Mouse (Mus musculus) testis, adult 2 months (tissue): ENCODE measurements around the gene Henmt1.

Experiments used
- CTCF ChIP-seq: fragments of 200-500 bp; IDR thresholded peaks from 2 replicates; pipeline ENCODE4 v1.5.1; 2012; ENCODE audit warnings: low read depth, mild to moderate bottlenecking, inconsistent platforms, low read length, moderate library complexity; ENCODE audit not compliant: control insufficient read depth, insufficient read depth, insufficient replicate concordance
- POLR2A ChIP-seq: fragments of 200-500 bp; IDR thresholded peaks from 2 replicates; pipeline ENCODE4 v1.6.1; 2012; ENCODE audit warnings: low read depth, mild to moderate bottlenecking, inconsistent platforms, low read length, moderate library complexity; ENCODE audit not compliant: control insufficient read depth

DNA sequence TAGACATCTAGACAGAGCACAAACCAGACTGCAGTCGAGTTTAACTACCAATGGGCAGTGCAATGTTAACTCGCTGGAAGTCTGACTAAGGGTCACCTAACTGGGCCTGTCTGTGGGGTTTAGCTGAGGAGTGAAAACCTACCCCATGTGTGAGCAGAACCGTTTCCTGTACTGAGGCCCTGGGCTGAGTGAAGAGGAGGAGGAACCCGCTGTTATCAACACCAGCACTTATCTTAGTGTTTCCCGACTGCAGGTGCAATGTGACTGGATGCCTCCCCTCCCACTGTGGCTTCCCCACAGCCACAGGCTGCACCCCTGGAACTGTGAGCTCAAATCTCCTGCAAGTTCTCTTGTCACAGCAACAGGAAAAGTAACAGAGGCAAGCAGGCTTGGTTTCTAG, 44.3 kb downstream of the Henmt1 start:
- no peak for TF ChIP-seq CTCF
- no peak for TF ChIP-seq POLR2A
